ENCODE assay signal across 7 mouse cellular contexts in the genomic region with DNA sequence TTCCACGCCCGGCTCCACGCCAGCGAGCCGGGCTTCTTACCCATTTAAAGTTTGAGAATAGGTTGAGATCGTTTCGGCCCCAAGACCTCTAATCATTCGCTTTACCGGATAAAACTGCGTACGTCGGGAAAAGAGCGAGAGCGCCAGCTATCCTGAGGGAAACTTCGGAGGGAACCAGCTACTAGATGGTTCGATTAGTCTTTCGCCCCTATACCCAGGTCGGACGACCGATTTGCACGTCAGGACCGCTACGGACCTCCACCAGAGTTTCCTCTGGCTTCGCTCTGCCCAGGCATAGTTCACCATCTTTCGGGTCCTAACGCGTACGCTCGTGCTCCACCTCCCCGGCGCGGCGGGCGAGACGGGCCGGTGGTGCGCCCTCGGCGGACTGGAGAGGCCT. TPM values are rescaled to one million over a fixed set of nuclear protein-coding genes. Genes with fewer than 3 reads are reported as not detected.
DNase-seq lines count a peak whose midpoint lies in the region.

No protein-coding gene starts in this region.

- peak; percentile 94 to 99 for DNase-seq in B cell, adult 2 months
- peak; percentile 94 for DNase-seq in cerebellum, adult 11 months
- DNase-seq in frontal cortex, adult 2 months (ENCODE audit: extremely low spot score in 1 of 2, low spot score in 1 of 2), result peak; percentile 92 to 94
- DNase-seq in heart, adult 11 months, result peak; percentile 100
- DNase-seq in kidney, adult 8-10 months, result peak; percentile 84 to 95
- DNase-seq in layer of hippocampus, adult 9-10 months (ENCODE audit: low spot score), result peak; percentile 100
- DNase-seq in left cerebral cortex, adult 9 months (ENCODE audit: low spot score in 2 of 2), result peak; percentile 94 to 98

RNA-seq across cellular contexts. Expression of a gene that starts 38.3 kb away (rescaled TPM):
- 10.6 and 10.9 TPM in 2 replicates for polyA plus RNA-seq in frontal cortex, adult 2 months (2012; rRNA removed)

Comparison
In these comparisons a context has a peak if more than half of its experiments do, and no peak if none do; other contexts are left out.
1. Peak in every context shown above with its lines: DNase-seq.